Mouse (Mus musculus) megakaryocyte, embryonic 14.5 days (primary cell): ENCODE data around the gene Sema5a. TPM values are rescaled to one million over a fixed set of nuclear protein-coding genes. Genes with fewer than 3 reads are reported as not detected.

Experiments used
- H3K27me3 ChIP-seq: replicated peaks from 2 replicates; pipeline ENCODE3; 2012; ENCODE audit warnings: inconsistent platforms
- H3K36me3 ChIP-seq: replicated peaks from 2 replicates; pipeline ENCODE3; 2012; ENCODE audit warnings: low read length, inconsistent platforms, mixed read lengths
- H3K4me1 ChIP-seq: 2 replicates; pipeline ENCODE4 v1.6.1; 2012; ENCODE audit warnings: inconsistent platforms
- H3K4me3 ChIP-seq: replicated peaks from 2 replicates; pipeline ENCODE3; 2012; ENCODE audit warnings: moderate library complexity, mild to moderate bottlenecking, inconsistent platforms
- H3K9me3 ChIP-seq: 2 replicates; pipeline ENCODE4 v1.6.1; 2012; ENCODE audit warnings: inconsistent platforms
- FLI1 ChIP-seq: IDR thresholded peaks from 2 replicates; pipeline ENCODE4 v1.6.1; 2012; ENCODE audit warnings: low read length, inconsistent platforms, mixed read lengths
- GATA1 ChIP-seq: IDR thresholded peaks from 3 replicates; pipeline ENCODE4 v1.6.1; 2012; ENCODE audit warnings: mixed read lengths, low read length, inconsistent platforms, borderline replicate concordance
- polyA plus RNA-seq: library from polyadenylated mRNA; stranded (reverse); fragments of >175 nt; gene quantifications from 2 replicates; pipeline ENCODE4 v1.2.3, GENCODE M21; 2012; ENCODE audit warnings: low replicate concordance; ENCODE audit not compliant: insufficient read depth

Sema5a gene
- polyA plus RNA-seq, 1 experiment = not detected

GRCm38 (mm10) chr15:32422631-32423030 lies 178.0 kb downstream of the Sema5a start:
- no peak overlapping the region for H3K4me3 ChIP-seq
- TF ChIP-seq FLI1 (no peak), GATA1 (no peak)
- H3K4me1 ChIP-seq = no peaks in the 10 kb centered on the region
- no peaks in the 10 kb centered on the region for H3K27me3 ChIP-seq
- H3K36me3 ChIP-seq = no peaks in the 10 kb centered on the region
- H3K9me3 ChIP-seq = 0 out of 2 replicates have a peak, but pooled peaks cover 3% of the 10 kb centered on the region

DNA sequence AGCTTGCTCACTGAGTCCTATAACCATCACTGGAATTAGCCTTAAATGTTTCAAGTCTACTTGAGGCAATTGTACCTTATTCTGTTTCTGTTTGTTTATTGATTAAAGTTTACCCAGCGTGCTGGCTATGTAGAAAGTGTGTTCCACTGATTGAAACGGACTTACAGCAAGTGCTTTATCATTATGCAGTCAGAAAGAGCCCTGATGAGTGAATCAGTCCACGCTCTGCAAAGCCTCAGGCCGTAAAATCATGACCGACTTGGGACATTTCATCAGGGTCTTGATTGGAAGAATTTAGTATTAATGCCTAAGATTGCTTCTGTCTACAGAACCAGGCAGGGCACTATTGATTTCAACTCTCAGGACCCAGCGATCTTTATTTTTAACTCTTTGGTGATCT lies 178.5 kb downstream of the Sema5a start:
- Histone ChIP-seq H3K27me3 (no peaks in the 10 kb centered on the region), H3K4me3 (no peak overlapping the region), H3K36me3 (no peaks in the 10 kb centered on the region), H3K4me1 (no peaks in the 10 kb centered on the region), H3K9me3 (0 out of 2 replicates have a peak, but pooled peaks cover 3% of the 10 kb centered on the region)
- TF ChIP-seq FLI1 (no peak), GATA1 (no peak)

- H3K36me3 ChIP-seq = no peaks in the 10 kb centered on the region
- TF ChIP-seq GATA1 (no peak), FLI1 (no peak)
- no peaks in the 10 kb centered on the region for H3K4me1 ChIP-seq
- no peak overlapping the region for H3K4me3 ChIP-seq
- H3K27me3 ChIP-seq = no peaks in the 10 kb centered on the region
- no peaks in the 10 kb centered on the region for H3K9me3 ChIP-seq
Measured at GRCm38 (mm10) chr15:32427188-32427924, 182.7 kb downstream of the Sema5a start.

DNA sequence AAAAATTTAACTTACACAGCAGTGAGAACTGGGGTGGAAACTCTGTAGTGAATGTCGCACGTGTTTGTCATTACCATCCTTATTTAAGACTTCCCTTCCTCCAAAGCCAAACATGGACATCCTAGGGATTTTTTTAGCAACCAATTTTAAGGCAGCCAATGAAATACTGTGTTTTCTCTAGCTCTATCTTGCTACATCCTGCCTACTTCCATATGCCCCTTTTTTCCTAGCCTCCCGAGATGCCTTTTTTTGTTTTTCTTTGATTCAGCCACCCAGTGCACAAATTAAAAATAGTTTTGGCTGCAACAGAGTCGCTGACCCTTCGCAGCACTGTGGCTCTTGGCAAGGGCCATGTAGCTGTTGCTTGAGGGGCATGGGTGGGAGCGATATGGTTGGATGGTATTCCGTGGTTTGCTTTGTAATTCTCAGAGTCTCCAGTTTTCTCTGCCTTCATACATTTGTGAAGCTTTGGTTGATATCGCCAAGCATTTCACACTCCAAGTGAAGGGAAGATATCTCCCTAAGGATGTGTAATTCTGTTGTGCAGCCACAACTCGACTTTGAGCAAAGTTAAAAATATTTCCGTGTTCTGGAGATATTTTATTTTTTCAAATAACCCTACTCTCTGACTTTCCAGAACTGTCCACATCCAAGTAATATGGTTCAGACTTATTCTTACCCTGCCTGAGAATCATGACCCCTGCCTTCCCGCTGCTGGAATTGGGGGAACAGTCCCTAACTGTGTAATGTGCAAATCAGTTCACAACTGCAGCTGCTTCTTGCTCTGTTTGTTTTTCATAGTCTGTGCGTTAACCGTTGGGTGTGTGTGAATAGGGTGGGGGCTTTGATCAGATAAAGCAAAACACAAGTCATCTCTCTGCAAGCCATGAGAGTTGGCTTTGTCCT lies 188.6 kb downstream of the Sema5a start:
- no peak overlapping the region for H3K4me3 ChIP-seq
- no peak for TF ChIP-seq FLI1
- no peak for TF ChIP-seq GATA1
- no peaks in the 10 kb centered on the region for H3K4me1 ChIP-seq
- H3K36me3 ChIP-seq = no peaks in the 10 kb centered on the region
- no peaks in the 10 kb centered on the region for H3K27me3 ChIP-seq
- no peaks in the 10 kb centered on the region for H3K9me3 ChIP-seq

DNA sequence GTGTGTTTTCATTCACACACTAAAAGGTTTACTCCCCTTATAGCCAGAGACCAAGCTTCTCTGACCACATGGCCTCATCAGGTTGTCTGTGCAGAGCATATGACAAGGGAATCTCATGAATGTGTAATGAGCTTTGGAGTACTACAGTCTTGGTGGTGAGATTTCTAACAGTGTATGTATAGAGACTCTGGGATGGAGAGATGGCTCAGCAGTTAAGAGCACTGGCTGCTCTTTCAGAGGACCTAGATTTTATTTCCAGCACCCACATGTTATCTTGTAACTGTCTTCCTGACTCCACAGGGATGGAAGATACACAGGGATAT lies 189.2 kb downstream of the Sema5a start:
- TF ChIP-seq GATA1 (no peak), FLI1 (no peak)
- Histone ChIP-seq H3K4me1 (no peaks in the 10 kb centered on the region), H3K9me3 (no peaks in the 10 kb centered on the region), H3K36me3 (no peaks in the 10 kb centered on the region), H3K4me3 (no peak overlapping the region), H3K27me3 (no peaks in the 10 kb centered on the region)

- no peaks in the 10 kb centered on the region for H3K36me3 ChIP-seq
- H3K27me3 ChIP-seq = no peaks in the 10 kb centered on the region
- H3K4me1 ChIP-seq = no peaks in the 10 kb centered on the region
- TF ChIP-seq FLI1 (no peak), GATA1 (no peak)
- H3K4me3 ChIP-seq = no peak overlapping the region
- no peaks in the 10 kb centered on the region for H3K9me3 ChIP-seq
Measured at GRCm38 (mm10) chr15:32434274-32434673, 189.7 kb downstream of the Sema5a start.

DNA sequence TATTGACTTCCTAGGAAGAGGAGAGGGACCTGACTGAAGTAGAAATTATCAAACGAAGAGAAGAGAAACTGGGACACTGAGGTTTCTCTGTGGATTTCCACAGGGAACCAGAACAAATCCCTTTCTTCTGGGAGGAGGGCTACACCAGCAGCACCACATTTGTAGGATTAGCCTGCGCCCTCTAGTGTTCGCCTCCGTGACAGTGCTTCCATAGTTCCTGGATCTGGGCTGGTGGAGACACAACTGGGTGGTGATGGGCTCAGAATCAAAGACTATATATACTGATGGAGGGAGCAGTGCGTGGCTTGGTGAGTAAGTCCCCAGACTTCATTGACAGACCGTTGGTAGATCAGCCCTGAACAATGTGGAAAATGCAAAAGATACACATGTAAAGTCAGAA lies 193.0 kb downstream of the Sema5a start:
- H3K27me3 ChIP-seq = no peaks in the 10 kb centered on the region
- TF ChIP-seq FLI1 = no peak
- no peak for TF ChIP-seq GATA1
- no peaks in the 10 kb centered on the region for H3K4me1 ChIP-seq
- no peaks in the 10 kb centered on the region for H3K9me3 ChIP-seq
- no peak overlapping the region for H3K4me3 ChIP-seq
- no peaks in the 10 kb centered on the region for H3K36me3 ChIP-seq

DNA sequence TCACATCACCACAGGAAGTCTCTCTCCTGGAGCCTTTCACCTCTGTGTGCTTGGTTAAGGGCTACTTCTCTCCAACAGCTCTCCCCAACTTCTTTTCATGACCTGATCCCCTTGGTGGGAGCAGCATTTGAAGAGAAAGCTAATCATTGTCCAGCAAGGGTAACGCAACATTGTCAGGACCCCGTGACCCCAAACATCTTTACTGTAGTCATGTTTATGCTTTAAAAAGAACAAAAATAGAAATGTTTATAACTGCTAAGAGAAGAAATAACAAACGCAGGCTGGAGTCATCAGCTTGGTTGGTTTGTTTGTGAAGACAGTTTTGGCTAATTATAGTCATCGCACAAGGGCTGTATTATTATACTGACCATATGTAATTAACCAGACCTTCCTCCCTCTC lies 198.1 kb downstream of the Sema5a start:
- Histone ChIP-seq H3K4me1 (no peaks in the 10 kb centered on the region), H3K4me3 (no peak overlapping the region), H3K36me3 (no peaks in the 10 kb centered on the region), H3K9me3 (peaks cover 8% of the 10 kb centered on the region; the same call in 1 of the 2 replicates), H3K27me3 (no peaks in the 10 kb centered on the region)
- no peak for TF ChIP-seq GATA1
- TF ChIP-seq FLI1 = no peak

DNA sequence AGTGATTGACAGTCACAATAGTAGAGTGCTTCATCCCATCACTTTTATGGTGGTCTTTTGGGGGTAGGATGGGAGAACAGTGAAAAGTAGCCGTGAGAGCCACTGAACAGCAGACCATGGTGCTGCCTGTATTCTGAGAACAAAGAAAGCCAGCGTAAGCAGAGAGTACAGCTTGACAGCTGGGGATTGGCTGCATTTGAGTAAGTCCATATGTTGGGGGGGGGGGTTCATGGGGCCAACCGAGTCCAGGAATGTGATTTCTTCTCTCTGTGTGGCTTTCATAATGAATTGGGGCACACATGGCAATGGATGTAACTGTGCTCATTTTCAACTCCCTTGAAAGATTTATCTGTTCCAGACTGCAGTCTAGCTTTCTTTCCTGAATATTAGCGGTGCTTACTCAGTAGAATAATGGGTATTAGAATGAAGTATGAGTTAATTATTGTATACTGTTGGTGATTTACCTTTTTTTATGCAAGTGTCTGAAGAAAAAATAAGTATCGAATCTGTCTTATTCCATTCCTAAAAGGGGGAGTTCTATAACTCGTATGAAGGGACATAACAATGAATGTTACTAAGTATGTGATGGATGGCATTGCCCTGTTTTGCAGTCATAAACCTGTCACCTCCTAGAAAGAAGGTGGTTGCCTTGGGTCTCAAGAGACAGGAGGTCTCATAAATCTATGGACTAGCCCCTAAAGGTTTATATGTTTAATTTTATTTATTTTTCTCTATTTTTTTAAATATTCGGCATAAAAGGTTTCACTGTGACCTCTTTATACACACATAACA lies 203.1 kb downstream of the Sema5a start:
- Histone ChIP-seq H3K27me3 (no peaks in the 10 kb centered on the region), H3K36me3 (no peaks in the 10 kb centered on the region), H3K9me3 (peaks cover 8% of the 10 kb centered on the region; the same call in 1 of the 2 replicates), H3K4me1 (no peaks in the 10 kb centered on the region), H3K4me3 (no peak overlapping the region)
- no peak for TF ChIP-seq GATA1
- no peak for TF ChIP-seq FLI1

DNA sequence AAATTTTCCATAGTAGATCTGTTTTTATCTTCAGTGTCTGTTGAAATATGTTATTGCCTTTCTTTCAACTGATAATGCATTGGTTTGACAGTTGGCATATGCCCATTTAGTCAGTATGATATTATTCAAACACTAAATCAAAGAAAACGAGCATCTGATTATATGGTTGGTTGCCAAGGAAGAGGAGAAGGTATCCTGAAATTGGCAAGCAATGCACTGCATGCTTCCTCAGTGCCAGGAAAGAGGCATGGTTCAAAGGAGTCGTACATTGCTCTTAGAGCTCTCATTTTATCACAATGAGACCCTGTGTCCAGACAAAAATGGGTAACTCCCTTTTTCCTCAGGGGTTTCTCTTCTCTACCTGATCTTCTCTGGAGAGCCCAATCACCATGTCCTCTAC lies 214.4 kb downstream of the Sema5a start:
- TF ChIP-seq FLI1 (no peak), GATA1 (no peak)
- no peaks in the 10 kb centered on the region for H3K4me1 ChIP-seq
- H3K9me3 ChIP-seq = peaks cover 9% of the 10 kb centered on the region; the same call in 1 of the 2 replicates
- H3K27me3 ChIP-seq = no peaks in the 10 kb centered on the region
- no peak overlapping the region for H3K4me3 ChIP-seq
- H3K36me3 ChIP-seq = no peaks in the 10 kb centered on the region
